Mouse (Mus musculus) large intestine, adult 2 months (tissue): ENCODE data around the gene Itga3. TPM values are rescaled to one million over a fixed set of nuclear protein-coding genes. Genes with fewer than 3 reads are reported as not detected.
A peak's percentile ranks its signal among the peaks of the same experiment; 100 is the strongest.

Experiments used
- DNase-seq: peaks from one replicate; pipeline ENCODE4 v3.0.0-alpha.2; 2012; ENCODE audit warnings: low read depth, low spot score
- WGBS: fragments of 180-500 bp; shearing (Covaris S2); methylation state at CpG from one replicate; pipeline ENCODE4 v1.1.7; 2018; 5-methylcytosine and 5-hydroxymethylcytosine counted together
- polyA plus RNA-seq: library from polyadenylated mRNA; depleted of rRNA; stranded (reverse); fragments of >200 nt; gene quantifications from 2 replicates; pipeline ENCODE4 v1.2.3, GENCODE M21; 2012; rRNA removed

Gene Itga3
- 59.9 and 103 TPM in 2 replicates for polyA plus RNA-seq

DNA sequence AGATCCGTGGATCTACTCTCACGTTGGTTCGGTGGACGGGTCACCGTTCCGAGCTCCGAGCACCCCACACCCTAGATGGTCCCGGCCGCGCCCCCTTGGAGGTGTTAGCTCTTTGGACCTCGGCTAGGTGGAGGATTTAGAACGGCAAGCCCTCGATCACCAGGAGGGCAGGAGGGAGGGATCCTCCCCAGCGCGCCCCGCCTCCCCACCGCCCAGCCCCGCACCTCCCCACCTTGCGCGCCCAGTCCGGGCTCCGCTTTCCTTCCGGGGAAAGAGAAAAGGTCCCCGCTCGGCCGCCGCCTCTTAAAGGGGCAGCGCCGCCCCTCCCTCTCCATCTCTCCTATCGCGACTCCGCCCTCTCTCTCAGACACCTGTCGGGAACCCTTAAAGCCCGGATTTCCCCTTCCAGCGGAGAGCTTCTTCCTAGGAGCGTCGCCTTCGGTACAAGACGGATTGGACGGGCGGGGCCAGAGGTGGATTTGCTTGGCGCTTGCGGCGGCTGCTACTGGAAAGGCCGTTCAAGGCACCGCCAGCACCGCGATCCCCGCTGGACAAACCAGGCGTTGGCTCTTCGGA is at the start of gene Itga3:
Gene Itga3, minus strand, starts transcription at position 266 of the 576 bp plus-strand sequence.
- WGBS = 1% methylated on average over 51 of the region's 51 CpGs
- peak; percentile 89 for DNase-seq

DNA sequence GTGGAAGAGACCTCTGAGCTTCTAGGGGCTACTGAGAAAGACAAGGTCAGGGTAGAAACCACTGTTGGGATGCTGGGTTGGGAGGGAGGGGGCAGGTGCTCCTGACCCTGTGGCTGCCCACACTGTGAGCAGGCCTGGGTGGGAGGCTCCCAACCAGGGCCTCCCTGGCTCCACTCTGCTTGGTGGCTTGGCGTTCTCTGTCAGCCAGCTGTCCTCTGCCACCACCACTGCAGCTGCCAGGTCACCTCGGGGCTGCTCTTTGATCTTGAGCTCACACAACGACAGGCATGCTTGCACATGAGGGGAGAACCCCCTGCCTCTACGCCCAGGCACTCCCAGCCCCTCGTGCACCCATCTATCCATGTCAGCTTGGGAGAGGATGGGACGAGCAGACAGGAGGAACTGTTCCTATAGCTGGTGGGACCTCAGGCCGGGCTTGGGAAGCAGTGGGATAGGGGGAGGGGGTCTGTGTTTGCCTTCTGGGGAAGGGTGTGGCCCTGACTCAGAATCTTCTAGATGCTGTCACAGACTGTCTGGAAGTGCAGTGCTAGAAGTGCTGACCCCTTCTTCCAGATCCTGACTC is 48.9 kb upstream of the Itga3 start:
- DNase-seq = no peak
- 50% methylated on average over 7 of the region's 7 CpGs for WGBS

DNA sequence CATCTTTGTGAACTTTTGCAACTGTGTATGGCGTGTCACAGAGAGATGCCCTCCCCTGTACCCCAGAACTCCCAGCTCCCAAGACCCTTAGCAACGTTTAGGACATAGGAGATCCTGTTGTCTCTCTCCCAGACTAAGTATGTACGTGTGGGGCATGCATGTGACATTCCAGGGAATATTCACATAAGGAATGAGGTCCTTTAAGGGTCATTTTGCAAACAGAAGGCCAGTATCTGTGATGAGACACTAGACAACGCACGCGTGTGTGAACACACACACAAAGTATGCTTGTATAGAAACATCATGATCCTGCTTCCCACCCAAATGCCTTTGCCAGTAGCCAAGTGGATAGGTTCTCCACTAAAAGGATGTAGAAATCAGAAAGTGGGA is 45.5 kb upstream of the Itga3 start:
- 65% methylated on average over 6 of the region's 6 CpGs for WGBS
- no peak for DNase-seq

DNA sequence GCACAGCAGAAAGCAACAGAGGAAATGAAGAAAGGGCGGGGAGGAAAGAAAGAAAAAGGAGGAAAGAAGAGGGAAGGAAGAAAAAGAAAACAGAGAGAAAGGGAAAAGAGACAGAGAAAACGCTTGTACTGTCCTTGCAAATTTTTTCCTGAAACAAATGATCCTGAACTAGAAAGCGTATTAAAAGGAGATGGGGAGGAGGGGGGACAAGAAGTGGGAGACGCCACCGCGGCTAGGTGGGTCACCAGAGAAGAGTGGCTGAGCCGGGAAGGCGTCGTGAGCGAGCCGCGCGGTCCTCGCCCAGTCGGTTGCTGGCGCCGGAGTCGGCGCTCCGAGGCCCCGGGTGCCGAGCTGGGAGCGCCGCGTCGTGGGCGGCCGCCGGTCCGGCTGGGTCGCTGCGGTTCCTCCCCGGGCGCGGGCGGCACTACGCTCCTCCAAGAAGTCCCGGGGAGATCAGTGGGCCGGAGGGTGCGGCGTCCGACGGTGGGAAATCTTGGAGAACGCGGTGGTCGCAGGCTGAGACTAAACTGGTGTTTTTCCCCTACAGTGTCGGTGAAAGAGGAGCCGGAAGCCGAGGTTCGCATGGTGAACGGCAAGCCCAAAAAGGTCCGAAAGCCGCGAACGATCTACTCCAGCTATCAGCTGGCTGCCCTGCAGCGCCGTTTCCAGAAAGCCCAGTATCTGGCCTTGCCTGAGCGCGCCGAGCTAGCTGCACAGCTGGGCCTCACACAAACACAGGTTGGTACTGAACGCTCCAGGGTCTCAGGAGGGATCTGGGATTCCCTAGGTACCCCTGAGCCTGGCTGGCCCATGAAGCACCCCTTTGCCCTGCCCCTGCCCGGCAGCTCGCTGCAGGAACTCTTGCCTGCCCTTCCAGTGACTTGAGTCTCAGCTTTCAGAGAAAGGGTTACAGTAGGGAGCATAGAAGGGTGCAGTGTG is 44.8 kb upstream of the Itga3 start:
- 4% methylated on average over 63 of the region's 63 CpGs for WGBS
- DNase-seq = no peak

DNA sequence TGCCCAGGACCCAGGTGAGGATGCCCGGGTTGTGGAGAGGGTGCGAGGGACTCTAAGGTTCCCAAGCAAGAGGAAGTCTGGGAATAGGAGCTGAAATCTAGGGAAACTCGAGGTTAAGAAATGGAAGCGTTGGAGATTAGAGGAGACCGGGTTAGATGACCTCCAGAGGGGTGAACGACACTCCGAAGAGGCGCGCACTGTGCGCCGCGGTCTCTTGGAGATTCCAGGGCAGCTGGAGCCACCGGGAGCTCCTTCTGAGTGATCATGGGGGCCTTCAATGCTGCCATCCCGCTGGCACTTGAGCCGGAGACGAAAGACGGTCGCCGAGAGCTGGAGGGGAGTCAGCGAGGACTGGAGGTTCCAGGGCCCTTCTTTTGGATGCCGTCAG is 44.0 kb upstream of the Itga3 start:
- no peak for DNase-seq
- 5% methylated on average over 21 of the region's 21 CpGs for WGBS

DNA sequence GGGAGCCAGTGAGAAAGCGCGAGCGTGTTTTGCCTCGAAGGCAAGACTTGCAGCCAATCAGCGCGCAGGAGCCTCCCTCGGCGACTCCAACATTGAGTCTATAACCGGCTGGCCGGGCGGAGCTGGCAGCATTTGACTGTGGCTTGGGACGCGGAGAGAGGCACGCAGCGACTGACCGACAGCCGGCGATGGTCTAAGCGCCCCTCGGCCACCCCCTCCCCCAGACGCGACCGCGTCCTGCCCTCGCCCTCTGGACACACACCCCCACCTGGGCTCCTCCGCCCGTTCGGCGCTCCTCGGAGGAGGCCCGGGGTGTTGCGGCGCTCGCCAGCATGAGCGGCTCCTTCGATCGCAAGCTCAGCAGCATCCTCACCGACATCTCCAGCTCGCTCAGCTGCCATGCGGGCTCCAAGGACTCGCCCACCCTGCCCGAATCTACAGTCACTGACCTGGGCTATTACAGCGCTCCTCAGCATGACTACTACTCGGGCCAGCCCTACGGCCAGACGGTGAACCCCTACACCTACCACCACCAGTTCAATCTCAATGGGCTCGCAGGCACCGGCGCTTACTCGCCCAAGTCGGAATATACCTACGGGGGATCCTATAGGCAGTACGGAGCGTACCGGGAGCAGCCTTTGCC is 43.5 kb upstream of the Itga3 start, which contains the start of gene Dlx3:
Gene Dlx3, plus strand, starts transcription at position 130 of the 643 bp plus-strand sequence.
- WGBS = 2% methylated on average over 55 of the region's 55 CpGs
- no peak for DNase-seq

DNA sequence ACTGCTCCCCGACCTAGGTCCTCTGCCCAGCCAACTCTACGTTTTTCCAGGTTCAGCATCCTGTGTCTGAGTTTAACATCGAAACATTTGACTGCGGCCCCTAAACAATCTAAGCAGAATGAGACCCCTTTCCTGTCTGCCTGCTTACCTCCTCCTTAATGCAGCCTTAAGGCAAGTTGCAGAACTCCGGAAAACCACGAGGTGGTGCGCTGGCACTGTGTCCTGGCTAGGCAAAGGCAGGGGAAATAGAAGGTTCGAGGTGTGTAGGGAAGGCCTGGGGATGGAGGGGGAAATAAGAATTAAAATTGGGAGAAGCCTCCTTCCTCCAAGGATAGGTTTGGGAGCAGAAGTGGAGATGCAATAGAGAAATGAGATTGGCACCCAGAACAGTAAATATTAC is 41.9 kb upstream of the Itga3 start:
- no peak for DNase-seq
- WGBS = 5% methylated on average over 8 of the region's 8 CpGs

DNA sequence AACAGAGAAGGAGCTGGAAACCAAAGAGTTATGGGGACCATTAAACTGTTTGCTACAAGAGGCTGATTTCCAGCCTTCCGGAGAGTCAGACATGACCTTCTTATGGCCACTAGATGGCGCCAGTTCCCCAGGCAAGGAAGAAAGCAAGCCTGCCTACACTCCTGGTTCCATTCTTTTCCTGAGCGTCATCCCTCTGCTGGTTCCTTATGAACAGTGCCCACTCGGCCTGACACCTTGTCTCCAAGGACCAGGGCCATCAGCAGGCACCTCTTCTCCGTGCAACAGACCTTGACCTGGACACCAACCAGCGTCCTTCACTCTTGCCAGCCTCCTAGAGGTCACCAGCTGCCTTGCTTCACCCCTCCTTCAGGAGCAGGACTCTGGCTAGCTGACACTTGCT is 40.4 kb upstream of the Itga3 start:
- WGBS = 1% methylated on average over 6 of the region's 6 CpGs
- peak; percentile 54 for DNase-seq

DNA sequence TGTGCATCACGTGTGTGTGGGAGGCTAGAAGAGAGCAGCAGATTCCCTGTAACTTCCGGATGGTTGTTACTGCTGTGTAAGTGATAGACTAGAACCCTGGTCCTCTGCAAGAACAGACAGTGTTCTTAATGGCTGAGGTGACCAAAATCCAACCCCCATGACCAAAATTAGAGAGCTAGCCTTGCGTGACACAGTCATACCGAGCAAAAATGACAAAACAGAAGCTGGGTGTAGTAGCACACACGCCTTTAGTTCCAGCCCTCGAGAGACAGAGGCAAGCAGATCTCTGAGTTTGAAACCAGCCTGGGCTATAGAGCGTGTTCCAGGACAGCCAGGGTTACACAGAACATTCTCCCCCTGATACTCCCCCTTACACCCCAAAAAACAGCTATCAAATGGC is 33.5 kb upstream of the Itga3 start:
- 83% methylated on average over 7 of the region's 7 CpGs for WGBS
- no peak for DNase-seq

DNA sequence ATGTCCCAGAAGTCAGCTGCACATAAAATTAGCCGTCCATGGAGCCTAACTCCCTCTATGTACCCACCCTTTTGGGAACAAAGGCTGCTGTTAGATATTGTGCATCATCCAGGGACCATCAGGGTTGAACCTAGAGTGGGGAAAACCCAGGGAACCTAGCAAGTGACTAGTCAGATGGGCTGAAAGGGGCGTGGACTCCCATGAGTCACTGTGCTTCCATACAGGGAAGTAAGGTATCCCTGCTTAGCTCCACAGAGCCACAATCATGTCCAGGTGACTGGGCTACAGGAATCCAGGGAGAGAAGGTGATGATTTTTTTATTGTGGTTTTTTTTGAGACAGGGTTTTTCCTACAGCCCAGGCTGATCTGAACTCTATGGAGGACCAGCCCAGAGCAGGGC is 32.4 kb upstream of the Itga3 start:
- WGBS = 48% methylated on average over 2 of the region's 2 CpGs
- DNase-seq = no peak

DNA sequence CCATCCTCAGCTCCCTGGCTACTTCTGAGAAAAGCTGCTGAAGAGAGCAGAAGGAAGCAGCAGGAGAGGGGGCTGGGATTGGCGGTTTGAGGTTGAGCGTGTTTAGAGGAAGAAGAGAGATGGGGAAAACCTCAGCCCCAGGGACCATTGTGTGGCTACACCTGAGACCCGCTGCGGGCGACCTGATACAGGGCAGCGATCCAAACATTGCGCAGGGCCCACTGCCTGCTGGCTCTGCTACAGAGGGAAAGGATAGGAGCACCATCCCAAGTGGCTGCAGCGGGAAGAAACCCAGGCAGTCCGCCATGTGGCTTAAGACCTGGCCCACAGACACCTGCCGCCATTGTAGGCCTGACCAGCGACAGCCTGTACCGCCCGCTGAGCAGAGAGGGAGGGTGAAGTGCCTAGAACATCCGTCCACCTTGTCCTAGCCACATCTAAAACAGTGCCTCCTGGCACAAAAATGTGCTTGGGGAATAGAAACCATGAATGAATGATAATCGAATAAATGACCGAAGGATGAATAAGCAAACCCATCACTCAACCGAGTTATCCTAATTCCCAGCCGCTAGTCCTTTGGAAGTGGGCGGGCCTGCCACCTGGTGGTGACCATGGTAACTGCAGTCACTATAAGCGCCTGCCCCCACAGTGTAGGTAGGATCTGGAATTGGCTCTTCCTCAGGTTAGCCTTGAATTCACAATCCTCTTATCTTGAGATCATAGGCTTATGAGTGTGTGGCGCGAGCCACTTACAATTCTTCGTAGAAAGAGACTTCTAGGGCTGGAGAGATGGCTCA is 30.0 kb upstream of the Itga3 start:
- 39% methylated on average over 23 of the region's 23 CpGs for WGBS
- DNase-seq = no peak

DNA sequence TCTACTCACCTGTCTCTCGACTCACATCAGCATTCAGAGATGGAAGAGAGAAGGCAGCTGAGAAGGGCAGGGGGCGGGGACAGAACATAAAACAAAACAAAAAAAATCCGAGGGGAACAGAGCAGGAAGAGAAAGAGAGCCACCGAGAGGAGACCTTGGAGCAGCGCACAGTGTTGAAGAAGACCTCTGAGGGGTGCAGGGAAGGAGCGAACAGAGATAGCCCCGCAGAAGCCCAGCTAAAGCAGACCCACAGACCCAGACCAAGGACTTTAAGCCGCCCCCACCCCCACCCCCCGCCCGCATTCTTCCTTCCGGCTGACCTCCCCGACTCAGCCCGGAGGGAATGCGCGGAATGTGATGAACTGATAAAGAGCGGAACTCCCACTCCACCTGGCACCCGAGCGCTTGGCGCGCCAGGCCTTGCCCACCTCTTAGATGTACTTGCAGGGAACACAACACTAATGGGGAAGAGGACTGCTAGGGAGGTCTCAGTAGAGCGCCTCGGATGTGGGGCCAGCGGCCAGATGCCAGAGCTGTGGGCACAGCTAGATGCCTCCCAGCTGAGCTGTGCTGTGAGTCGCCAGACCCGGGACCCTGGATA is 28.8 kb upstream of the Itga3 start:
- DNase-seq = no peak
- WGBS = 9% methylated on average over 25 of the region's 25 CpGs

DNA sequence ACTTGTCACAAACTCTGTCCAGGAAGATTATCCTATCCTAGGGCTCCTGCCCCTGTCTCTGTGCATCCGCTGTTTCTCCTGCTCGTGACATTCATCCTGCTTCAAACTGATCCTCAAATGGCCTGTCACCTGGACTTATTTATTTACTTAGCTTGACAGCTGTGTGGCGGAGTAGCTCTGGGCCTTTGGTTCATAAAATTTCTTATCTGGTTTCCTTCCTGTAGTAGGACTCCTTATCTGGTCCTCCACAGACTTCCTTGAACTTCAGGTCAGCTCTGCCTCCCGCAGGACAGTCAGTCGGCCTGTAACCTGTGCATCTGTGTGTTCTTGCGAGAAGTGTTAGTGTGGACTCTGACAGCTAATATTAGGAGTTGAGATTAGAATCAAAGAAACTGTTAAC is 27.7 kb upstream of the Itga3 start:
- WGBS = 26% methylated on average over 6 of the region's 6 CpGs
- DNase-seq = peak; percentile 43

DNA sequence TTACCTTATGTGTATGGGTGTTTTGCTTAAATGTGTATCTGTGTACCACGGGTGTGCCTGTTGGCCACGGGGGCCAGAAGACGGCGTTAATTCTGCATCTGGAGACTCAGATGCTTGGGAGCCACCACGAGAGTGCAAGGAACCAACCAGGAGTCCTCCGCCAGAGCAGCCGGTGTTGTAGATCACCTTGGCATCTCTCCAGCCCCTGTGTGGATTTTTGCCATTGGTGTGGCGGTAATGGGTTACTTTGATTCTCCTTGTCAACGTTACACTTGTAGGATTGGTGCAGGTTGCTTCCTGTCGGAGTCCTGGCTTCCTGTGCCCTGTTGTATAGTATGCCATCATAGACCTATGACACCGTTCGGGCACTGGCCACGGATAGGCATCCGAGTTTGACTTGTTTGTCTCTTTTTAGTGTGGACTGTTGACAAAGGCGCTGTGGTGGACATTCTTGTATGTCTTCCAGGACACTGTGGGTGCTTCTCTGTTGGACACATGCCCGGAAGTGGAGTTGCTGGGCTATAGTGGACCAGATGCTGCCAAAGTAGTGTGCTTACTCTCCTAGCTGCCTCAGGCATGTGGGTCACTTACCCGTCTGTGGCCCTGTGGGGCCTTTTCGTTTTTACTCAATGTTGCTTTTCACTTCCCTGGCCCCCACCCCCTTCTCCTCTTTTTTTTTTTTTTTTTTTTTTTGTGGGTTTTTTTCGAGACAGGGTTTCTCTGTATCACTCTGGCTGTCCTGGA is 25.7 kb upstream of the Itga3 start:
- DNase-seq = no peak
- WGBS = 73% methylated on average over 19 of the region's 19 CpGs

DNA sequence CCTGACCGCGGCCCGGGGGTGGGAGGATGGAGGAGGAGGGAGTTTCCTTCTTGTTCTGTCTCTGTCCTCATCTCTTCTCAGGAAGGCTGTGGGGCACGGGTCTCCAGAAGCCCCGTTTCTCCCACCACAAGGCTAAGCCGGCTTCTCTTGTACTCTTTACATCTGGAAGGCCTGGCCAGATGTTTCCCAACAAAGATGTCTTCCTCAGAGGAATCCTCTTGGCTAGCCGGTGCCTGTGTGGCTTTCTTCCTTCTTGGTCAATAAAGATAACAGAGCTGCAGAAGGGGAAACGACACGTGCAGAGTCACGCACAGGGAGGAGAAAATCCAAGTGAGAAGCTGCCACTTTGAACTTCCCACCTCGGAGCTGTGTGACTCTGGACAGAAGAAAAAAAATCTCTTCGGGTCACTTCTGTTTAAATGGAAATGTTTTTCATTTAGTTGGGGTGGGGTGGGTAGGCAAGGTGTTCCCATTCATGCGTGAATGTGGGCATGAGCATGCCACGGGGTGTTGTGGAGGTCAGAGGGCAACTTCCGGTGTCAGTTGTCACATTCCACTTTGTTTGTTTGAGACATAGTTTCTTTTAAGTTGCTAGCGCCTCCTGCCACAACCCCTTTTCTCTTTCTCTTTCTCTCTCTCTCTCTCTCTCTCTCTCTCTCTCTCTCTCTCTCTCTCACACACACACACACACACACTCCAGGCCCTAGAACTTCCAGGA is 24.6 kb upstream of the Itga3 start:
- no peak for DNase-seq
- 27% methylated on average over 16 of the region's 16 CpGs for WGBS

DNA sequence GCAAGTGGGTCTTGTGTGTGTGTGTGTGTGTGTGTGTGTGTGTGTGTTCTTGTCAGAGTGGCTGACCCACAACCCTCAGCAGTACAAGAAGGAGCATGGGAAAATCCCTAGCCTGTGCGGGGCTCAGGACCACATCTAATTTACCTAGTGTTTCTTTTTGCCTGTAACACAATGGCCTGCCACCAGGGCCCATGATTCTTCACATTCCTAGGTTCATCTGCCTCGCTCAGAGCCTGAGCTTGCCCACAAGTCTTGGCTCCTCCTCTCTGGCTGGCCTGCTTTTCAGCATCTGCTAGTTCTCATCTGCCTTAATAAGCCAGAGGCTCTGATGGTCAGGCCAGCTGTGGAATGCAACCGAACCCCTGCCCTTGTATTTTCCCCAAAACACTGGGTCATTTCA is 23.8 kb upstream of the Itga3 start:
- DNase-seq = no peak
- WGBS = 64% methylated on average over 3 of the region's 3 CpGs

DNA sequence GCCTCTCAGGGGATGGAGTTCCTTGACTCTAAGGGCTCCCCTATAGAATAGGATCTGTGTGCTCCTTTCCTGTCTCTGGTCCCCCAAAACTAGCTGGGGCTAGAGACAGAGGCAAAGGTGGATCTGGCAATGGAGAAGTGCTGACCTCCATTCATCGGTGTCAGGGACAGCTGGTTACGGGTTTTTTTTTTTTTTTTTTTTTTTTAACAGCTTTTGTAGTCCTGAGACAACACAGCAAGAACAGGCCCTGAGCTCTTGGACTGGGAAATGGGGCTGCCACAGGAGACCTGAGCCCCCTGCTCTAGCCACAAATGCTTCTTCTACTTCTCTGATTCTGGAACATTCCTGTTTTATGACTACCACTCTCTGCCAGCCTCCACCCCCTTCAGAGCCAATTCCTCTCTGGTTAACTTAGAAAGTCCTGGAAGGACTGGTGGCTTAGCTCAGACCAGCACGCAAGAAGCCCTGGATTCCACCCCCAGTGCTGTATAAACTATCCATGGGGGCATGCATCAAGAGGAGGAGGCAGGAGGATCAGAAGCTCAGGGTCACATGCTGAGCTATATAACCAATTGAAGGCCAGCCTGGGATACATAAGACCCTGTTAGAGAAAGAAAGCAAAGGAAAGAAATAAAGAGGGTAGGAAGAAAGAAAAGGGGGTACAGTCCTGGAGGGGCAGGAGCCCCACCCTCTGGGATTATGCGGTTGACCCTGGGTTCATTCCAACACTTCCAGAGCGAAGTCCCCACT is 21.9 kb upstream of the Itga3 start:
- 69% methylated on average over 5 of the region's 5 CpGs for WGBS
- no peak for DNase-seq
